Mouse (Mus musculus) midbrain, postnatal 0 days (tissue): ENCODE data around the gene Kif1c. TPM values are rescaled to one million over a fixed set of nuclear protein-coding genes. Genes with fewer than 3 reads are reported as not detected.

ENCODE experiments used
- ATAC-seq: fragments of 200-750 bp; cut with Nextera tagmentation; 2 replicates; pipeline ENCODE4 v1.8.0; 2017; ENCODE audit warnings: moderate number of reproducible peaks, mild to moderate bottlenecking, moderate TSS enrichment, moderate library complexity; ENCODE audit not compliant: low FRiP score
- DNase-seq: peaks from one replicate; pipeline ENCODE4 v3.0.0-alpha.2; 2015; ENCODE audit warnings: low spot score
- H3K27ac ChIP-seq: fragments of 300-500 bp; sonication (generic); 2 replicates; pipeline ENCODE4 v1.5.1; 2014; ENCODE audit warnings: low read depth, mild to moderate bottlenecking, low read length, mixed read lengths
- H3K27me3 ChIP-seq: fragments of 300-500 bp; sonication (generic); 2 replicates; pipeline ENCODE4 v1.6.1; 2014; ENCODE audit warnings: low read length, control low read depth, mixed read lengths; ENCODE audit not compliant: insufficient read depth
- H3K36me3 ChIP-seq: fragments of 300-500 bp; sonication (generic); 2 replicates; pipeline ENCODE4 v1.6.1; 2014; ENCODE audit warnings: low read length, control low read depth, mixed read lengths; ENCODE audit not compliant: insufficient read depth
- H3K4me1 ChIP-seq: fragments of 300-500 bp; sonication (generic); 2 replicates; pipeline ENCODE4 v1.6.1; 2014; ENCODE audit warnings: mild to moderate bottlenecking, control low read depth, antibody characterized with exemption, low read length, mixed read lengths; ENCODE audit not compliant: insufficient read depth
- H3K4me2 ChIP-seq: fragments of 300-500 bp; sonication (generic); 2 replicates; pipeline ENCODE4 v1.6.1; 2014; ENCODE audit warnings: low read depth, mild to moderate bottlenecking, low read length, mixed read lengths; ENCODE audit not compliant: poor library complexity, severe bottlenecking
- H3K4me3 ChIP-seq: fragments of 300-500 bp; sonication (generic); 2 replicates; pipeline ENCODE4 v1.5.1; 2014; ENCODE audit warnings: low read depth, mild to moderate bottlenecking, low read length, moderate library complexity
- H3K9ac ChIP-seq: fragments of 300-500 bp; sonication (generic); replicated peaks from 2 replicates; pipeline ENCODE4 v1.6.1; 2014; ENCODE audit warnings: mild to moderate bottlenecking, low read length, moderate library complexity, mixed read lengths; ENCODE audit not compliant: poor library complexity, severe bottlenecking
- H3K9me3 ChIP-seq: fragments of 300-500 bp; sonication (generic); 2 replicates; pipeline ENCODE4 v1.6.1; 2016; ENCODE audit warnings: low read length, control low read depth
- CTCF ChIP-seq: IDR thresholded peaks from 2 replicates; pipeline ENCODE4 v1.5.1; 2016; ENCODE audit warnings: antibody characterized with exemption, mild to moderate bottlenecking
- WGBS: fragments of 180-500 bp; shearing (Covaris S2); extraction: QIAGEN DNeasy Blood & Tissue Kit; methylation state at CpG from one replicate; pipeline ENCODE4 v1.1.7; 2014; 5-methylcytosine and 5-hydroxymethylcytosine counted together
- polyA plus RNA-seq: library from polyadenylated mRNA; unstranded; fragments of >200 nt; fragmentation: Nextera tagmentation; extraction: Ambion mirVana; gene quantifications from 2 replicates; pipeline ENCODE4 v1.2.1, GENCODE M21; 2015
- total RNA-seq: library from RNA; depleted of rRNA; stranded (reverse); fragments of >200 nt; gene quantifications from 2 replicates; pipeline ENCODE4 v1.2.3, GENCODE M21; 2014; rRNA removed

The Kif1c gene
- total RNA-seq (30.9 and 31.7 TPM in 2 replicates), polyA plus RNA-seq (1.6 and 1.9 TPM in 2 replicates)

- DNase-seq, result peak; percentile 93
- peak within 1 kb of the TSS; percentile 75 for H3K27ac ChIP-seq
- H3K9me3 ChIP-seq, result no peaks in the 10 kb centered on the region
- no peaks in the 10 kb centered on the region for H3K27me3 ChIP-seq
- TF ChIP-seq CTCF, result no peak
- H3K36me3 ChIP-seq, result peaks cover 18% of the 10 kb centered on the region
- WGBS, result under 1% methylated on average over 57 of the region's 69 CpGs
- H3K4me2 ChIP-seq, result peak within 1 kb of the TSS; percentile 82
- peak within 1 kb of the TSS; percentile 95 for H3K9ac ChIP-seq
- peak within 1 kb of the TSS; percentile 98 for H3K4me3 ChIP-seq
- peak; percentile 95 for ATAC-seq
- H3K4me1 ChIP-seq, result peaks cover 9% of the 10 kb centered on the region; the same call in 1 of the 2 replicates
Measured at GRCm38 (mm10) chr11:70699722-70700556, at the start of gene Kif1c, which contains the start of gene Inca1. TSS of gene Kif1c (plus strand) at chr11:70700548. TSS of gene Inca1 (minus strand) at chr11:70700155.

GRCm38 (mm10) chr11:70651391-70651790, 49.0 kb upstream of the Kif1c start:
- no peak overlapping the region for H3K4me2 ChIP-seq
- WGBS, result 80% methylated on average over 2 of the region's 2 CpGs
- peaks cover 27% of the 10 kb centered on the region for H3K36me3 ChIP-seq
- ATAC-seq (no peak), DNase-seq (no peak)
- TF ChIP-seq CTCF, result no peak
- no peaks in the 10 kb centered on the region for H3K9me3 ChIP-seq
- peaks cover 10% of the 10 kb centered on the region for H3K4me1 ChIP-seq
- no peaks in the 10 kb centered on the region for H3K27me3 ChIP-seq
- H3K9ac ChIP-seq, result no peak overlapping the region
- no peak overlapping the region for H3K4me3 ChIP-seq
- H3K27ac ChIP-seq, result no peak overlapping the region

- no peak overlapping the region for H3K27ac ChIP-seq
- no peaks in the 10 kb centered on the region for H3K27me3 ChIP-seq
- no peak for TF ChIP-seq CTCF
- H3K36me3 ChIP-seq, result peaks cover 27% of the 10 kb centered on the region
- peak overlapping the region; percentile 72 for H3K4me2 ChIP-seq
- ATAC-seq, result no peak
- WGBS, result 76% methylated on average over 12 of the region's 12 CpGs
- DNase-seq, result no peak
- peak overlapping the region; percentile 98; the same call in 1 of the 2 replicates for H3K9ac ChIP-seq
- peaks cover 10% of the 10 kb centered on the region for H3K4me1 ChIP-seq
- no peaks in the 10 kb centered on the region for H3K9me3 ChIP-seq
- no peak overlapping the region for H3K4me3 ChIP-seq
Measured at GRCm38 (mm10) chr11:70652029-70652883, 48.1 kb upstream of the Kif1c start.

GRCm38 (mm10) chr11:70652884-70653344, 47.4 kb upstream of the Kif1c start:
- DNase-seq (no peak), ATAC-seq (no peak)
- H3K4me3 ChIP-seq, result peak overlapping the region; percentile 99
- no peaks in the 10 kb centered on the region for H3K9me3 ChIP-seq
- peak overlapping the region; percentile 72 for H3K4me2 ChIP-seq
- WGBS, result 66% methylated on average over 6 of the region's 6 CpGs
- H3K27ac ChIP-seq, result peak overlapping the region; percentile 97; the same call in 1 of the 2 replicates
- H3K9ac ChIP-seq, result peak overlapping the region; percentile 98
- H3K4me1 ChIP-seq, result peaks cover 9% of the 10 kb centered on the region
- H3K27me3 ChIP-seq, result no peaks in the 10 kb centered on the region
- TF ChIP-seq CTCF, result no peak
- H3K36me3 ChIP-seq, result peaks cover 27% of the 10 kb centered on the region

GRCm38 (mm10) chr11:70653345-70654197, 46.8 kb upstream of the Kif1c start:
- DNase-seq (peak; percentile 62), ATAC-seq (peak; percentile 70)
- Histone ChIP-seq H3K9me3 (no peaks in the 10 kb centered on the region), H3K4me2 (peak overlapping the region; percentile 72), H3K27ac (peak overlapping the region; percentile 97), H3K4me3 (peak overlapping the region; percentile 99), H3K4me1 (peaks cover 8% of the 10 kb centered on the region), H3K9ac (peak overlapping the region; percentile 98), H3K36me3 (peaks cover 26% of the 10 kb centered on the region), H3K27me3 (no peaks in the 10 kb centered on the region)
- WGBS, result 1% methylated on average over 57 of the region's 63 CpGs
- TF ChIP-seq CTCF, result no peak
